Mouse (Mus musculus): ENCODE data around the gene Sdk1. TPM values are rescaled to one million over a fixed set of nuclear protein-coding genes. Genes with fewer than 3 reads are reported as not detected.

Sdk1 gene
- total RNA-seq, 1 experiment, result 1.2 TPM

- no peak for TF ChIP-seq MAFK (IDR thresholded peaks at IDR 0.05; ENCODE audit: insufficient read depth, low read depth, low read length)
- no peak for TF ChIP-seq HCFC1 (IDR thresholded peaks at IDR 0.05; ENCODE audit: borderline replicate concordance, insufficient read depth, low read length)
- no peak for TF ChIP-seq ZC3H11A (IDR thresholded peaks at IDR 0.05; ENCODE audit: borderline replicate concordance, low read depth, low read length)
- TF ChIP-seq ZNF384 (IDR thresholded peaks at IDR 0.05; ENCODE audit: low read depth, low read length), result no peak
- TF ChIP-seq CHD2 (IDR thresholded peaks at IDR 0.05; ENCODE audit: low read depth, low read length), result no peak
- no peaks in the 10 kb centered on the region for H3K4me1 ChIP-seq (ENCODE audit: control insufficient read depth in 2 of 2, insufficient read depth in 2 of 2, low read length in 2 of 2, poor library complexity in 1 of 2)
- in situ Hi-C loops (cut with MboI; ENCODE audit: low sequenced_read_pairs in 2 of 2, unreplicated experiment in 2 of 2), result no loop called here
- no peaks in the 10 kb centered on the region for H3K9me3 ChIP-seq (ENCODE audit: control insufficient read depth, insufficient read depth, low read depth, low read length)
- no peak overlapping the region for H3K4me3 ChIP-seq (ENCODE audit: insufficient read depth in 1 of 2, low read depth in 1 of 2, low read length in 2 of 2, poor library complexity in 1 of 2, severe bottlenecking in 1 of 2)
- H3K9ac ChIP-seq (ENCODE audit: insufficient read depth, low read depth, low read length, poor library complexity, severe bottlenecking), result no peak overlapping the region
- no peak overlapping the region for H3K27ac ChIP-seq (ENCODE audit: insufficient read depth, low read depth, low read length, poor library complexity, severe bottlenecking)
- no peaks in the 10 kb centered on the region for H3K36me3 ChIP-seq (ENCODE audit: control insufficient read depth, insufficient read depth, low read length, poor library complexity, severe bottlenecking)
- no peak for DNase-seq (ENCODE audit: low read depth, low spot score)
Observed at GRCm38 (mm10) chr5:141952270-141952669, 711.0 kb downstream of the Sdk1 start.

GRCm38 (mm10) chr5:141952708-141953490, 711.6 kb downstream of the Sdk1 start:
- TF ChIP-seq MAFK (IDR thresholded peaks at IDR 0.05; ENCODE audit: insufficient read depth, low read depth, low read length) (no peak), HCFC1 (IDR thresholded peaks at IDR 0.05; ENCODE audit: borderline replicate concordance, insufficient read depth, low read length) (no peak)
- no peak overlapping the region for H3K9ac ChIP-seq (ENCODE audit: insufficient read depth, low read depth, low read length, poor library complexity, severe bottlenecking)
- no peak for DNase-seq (ENCODE audit: low read depth, low spot score)
- H3K4me3 ChIP-seq (ENCODE audit: insufficient read depth in 1 of 2, low read depth in 1 of 2, low read length in 2 of 2, poor library complexity in 1 of 2, severe bottlenecking in 1 of 2), result no peak overlapping the region
- H3K4me1 ChIP-seq (ENCODE audit: control insufficient read depth in 2 of 2, insufficient read depth in 2 of 2, low read length in 2 of 2, poor library complexity in 1 of 2), result no peaks in the 10 kb centered on the region
- H3K9me3 ChIP-seq (ENCODE audit: control insufficient read depth, insufficient read depth, low read depth, low read length), result no peaks in the 10 kb centered on the region
- H3K27ac ChIP-seq (ENCODE audit: insufficient read depth, low read depth, low read length, poor library complexity, severe bottlenecking), result no peak overlapping the region
- H3K36me3 ChIP-seq (ENCODE audit: control insufficient read depth, insufficient read depth, low read length, poor library complexity, severe bottlenecking), result no peaks in the 10 kb centered on the region
- in situ Hi-C loops (cut with MboI; ENCODE audit: low sequenced_read_pairs in 2 of 2, unreplicated experiment in 2 of 2), result no loop called here

GRCm38 (mm10) chr5:141971071-141971470, 729.8 kb downstream of the Sdk1 start:
- H3K9me3 ChIP-seq (ENCODE audit: control insufficient read depth, insufficient read depth, low read depth, low read length), result no peaks in the 10 kb centered on the region
- H3K36me3 ChIP-seq (ENCODE audit: control insufficient read depth, insufficient read depth, low read length, poor library complexity, severe bottlenecking), result no peaks in the 10 kb centered on the region
- no peaks in the 10 kb centered on the region for H3K4me1 ChIP-seq (ENCODE audit: control insufficient read depth in 2 of 2, insufficient read depth in 2 of 2, low read length in 2 of 2, poor library complexity in 1 of 2)
- no peak overlapping the region for H3K27ac ChIP-seq (ENCODE audit: insufficient read depth, low read depth, low read length, poor library complexity, severe bottlenecking)
- in situ Hi-C loops (cut with MboI; ENCODE audit: low sequenced_read_pairs in 2 of 2, unreplicated experiment in 2 of 2), result no loop called here
- TF ChIP-seq CHD2 (IDR thresholded peaks at IDR 0.05; ENCODE audit: low read depth, low read length), result no peak
- no peak for TF ChIP-seq HCFC1 (IDR thresholded peaks at IDR 0.05; ENCODE audit: borderline replicate concordance, insufficient read depth, low read length)
- TF ChIP-seq MAFK (IDR thresholded peaks at IDR 0.05; ENCODE audit: insufficient read depth, low read depth, low read length), result no peak
- no peak for TF ChIP-seq ZNF384 (IDR thresholded peaks at IDR 0.05; ENCODE audit: low read depth, low read length)
- TF ChIP-seq ZC3H11A (IDR thresholded peaks at IDR 0.05; ENCODE audit: borderline replicate concordance, low read depth, low read length), result no peak
- DNase-seq (ENCODE audit: low read depth, low spot score), result no peak
- H3K9ac ChIP-seq (ENCODE audit: insufficient read depth, low read depth, low read length, poor library complexity, severe bottlenecking), result no peak overlapping the region
- H3K4me3 ChIP-seq (ENCODE audit: insufficient read depth in 1 of 2, low read depth in 1 of 2, low read length in 2 of 2, poor library complexity in 1 of 2, severe bottlenecking in 1 of 2), result no peak overlapping the region

DNA sequence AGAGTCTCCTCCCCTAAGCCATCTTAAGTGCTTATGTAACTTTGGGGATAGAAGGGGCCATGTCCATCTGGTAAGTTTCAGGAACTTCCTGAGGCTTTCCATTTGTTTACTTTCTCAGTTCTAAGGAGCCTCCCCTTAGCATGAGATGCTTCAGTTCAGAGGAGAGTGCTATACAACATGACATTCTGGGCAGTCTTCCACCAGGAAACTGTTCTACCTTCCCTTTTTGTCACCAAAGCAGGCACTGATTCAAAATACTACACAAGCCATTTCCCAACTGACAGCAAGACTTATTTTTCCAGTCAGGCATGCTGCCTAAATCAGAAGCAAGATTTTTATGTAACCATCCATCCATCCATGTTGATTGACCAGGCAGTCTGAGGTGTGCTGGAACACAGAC, 738.2 kb downstream of the Sdk1 start:
- Histone ChIP-seq H3K9me3 (ENCODE audit: control insufficient read depth, insufficient read depth, low read depth, low read length) (no peaks in the 10 kb centered on the region), H3K4me3 (ENCODE audit: insufficient read depth in 1 of 2, low read depth in 1 of 2, low read length in 2 of 2, poor library complexity in 1 of 2, severe bottlenecking in 1 of 2) (no peak overlapping the region), H3K9ac (ENCODE audit: insufficient read depth, low read depth, low read length, poor library complexity, severe bottlenecking) (no peak overlapping the region), H3K4me1 (ENCODE audit: control insufficient read depth in 2 of 2, insufficient read depth in 2 of 2, low read length in 2 of 2, poor library complexity in 1 of 2) (no peaks in the 10 kb centered on the region), H3K27ac (ENCODE audit: insufficient read depth, low read depth, low read length, poor library complexity, severe bottlenecking) (no peak overlapping the region), H3K36me3 (ENCODE audit: control insufficient read depth, insufficient read depth, low read length, poor library complexity, severe bottlenecking) (no peaks in the 10 kb centered on the region)
- no peak for DNase-seq (ENCODE audit: low read depth, low spot score)
- in situ Hi-C loops (cut with MboI; ENCODE audit: low sequenced_read_pairs in 2 of 2, unreplicated experiment in 2 of 2), result no loop called here
- no peak for TF ChIP-seq HCFC1 (IDR thresholded peaks at IDR 0.05; ENCODE audit: borderline replicate concordance, insufficient read depth, low read length)

DNA sequence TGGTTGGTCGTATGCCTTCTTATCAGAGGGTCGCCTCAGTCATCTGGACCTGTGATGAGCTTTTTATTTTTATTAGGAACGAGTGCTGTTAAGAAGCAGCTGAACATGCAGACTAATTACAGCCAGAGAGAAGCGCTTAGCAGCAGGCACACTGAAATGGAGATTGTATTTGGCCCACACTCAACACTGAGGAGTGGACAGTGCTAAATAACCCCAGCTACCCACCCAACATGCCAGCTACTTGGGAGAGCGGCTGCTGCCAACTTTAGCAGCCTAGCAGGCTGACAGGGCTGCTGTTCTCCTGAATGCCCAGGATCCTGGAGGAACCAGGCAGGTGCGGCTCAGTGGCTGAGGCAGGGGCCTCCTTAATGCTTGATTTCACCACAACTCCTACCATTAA, 739.5 kb downstream of the Sdk1 start:
- Histone ChIP-seq H3K4me1 (ENCODE audit: control insufficient read depth in 2 of 2, insufficient read depth in 2 of 2, low read length in 2 of 2, poor library complexity in 1 of 2) (0 out of 4 replicates have a peak, but pooled peaks cover 0 to 2% of the 10 kb centered on the region in 2 experiments), H3K27ac (ENCODE audit: insufficient read depth, low read depth, low read length, poor library complexity, severe bottlenecking) (no peak overlapping the region), H3K36me3 (ENCODE audit: control insufficient read depth, insufficient read depth, low read length, poor library complexity, severe bottlenecking) (no peaks in the 10 kb centered on the region), H3K9ac (ENCODE audit: insufficient read depth, low read depth, low read length, poor library complexity, severe bottlenecking) (no peak overlapping the region), H3K4me3 (ENCODE audit: insufficient read depth in 1 of 2, low read depth in 1 of 2, low read length in 2 of 2, poor library complexity in 1 of 2, severe bottlenecking in 1 of 2) (no peak overlapping the region), H3K9me3 (ENCODE audit: control insufficient read depth, insufficient read depth, low read depth, low read length) (no peaks in the 10 kb centered on the region)
- TF ChIP-seq ZNF384 (IDR thresholded peaks at IDR 0.05; ENCODE audit: low read depth, low read length) (no peak), MAFK (IDR thresholded peaks at IDR 0.05; ENCODE audit: insufficient read depth, low read depth, low read length) (no peak), CHD2 (IDR thresholded peaks at IDR 0.05; ENCODE audit: low read depth, low read length) (no peak), ZC3H11A (IDR thresholded peaks at IDR 0.05; ENCODE audit: borderline replicate concordance, low read depth, low read length) (no peak), HCFC1 (IDR thresholded peaks at IDR 0.05; ENCODE audit: borderline replicate concordance, insufficient read depth, low read length) (no peak)
- no peak for DNase-seq (ENCODE audit: low read depth, low spot score)
- in situ Hi-C loops (cut with MboI; ENCODE audit: low sequenced_read_pairs in 2 of 2, unreplicated experiment in 2 of 2), result no loop called here
